In the genomic region with DNA sequence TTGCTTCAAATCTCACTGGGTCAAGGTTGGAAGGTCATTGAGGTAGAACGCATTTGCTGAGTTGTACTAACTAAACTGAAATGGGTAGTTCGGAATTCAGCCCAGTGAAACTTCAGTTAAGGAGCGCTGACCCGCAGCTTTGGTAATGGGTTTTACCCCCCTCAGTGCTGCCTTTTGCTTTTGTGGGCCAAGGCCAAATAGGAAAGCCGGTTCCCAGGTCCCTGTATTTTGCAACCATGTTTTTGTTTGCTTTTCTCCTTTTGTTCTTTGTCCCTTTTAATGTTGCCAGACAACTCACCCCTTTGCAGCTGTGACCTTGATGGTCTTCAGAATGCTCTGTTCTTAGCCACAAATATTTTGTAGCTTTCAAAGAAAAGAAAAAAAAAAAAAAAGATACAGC, we compare ENCODE assay signal across 20 mouse cellular contexts.
DNase-seq lines count a peak whose midpoint lies in the region; ATAC-seq lines count a peak whose summit lies in the region.
"Had no signal": no experiment of that assay in that cellular context is flagged by ENCODE, and none has a peak within 500 bp of the region (broad histone marks: within the 10 kb centered on the region; RNA-seq: fewer than 3 reads in every experiment).

No protein-coding gene starts in this region.

- no peak overlapping the region for H3K9ac ChIP-seq in liver, embryonic 12.5 days
- H3K9ac ChIP-seq: embryonic facial prominence, embryonic 12.5 days; forebrain, postnatal 0 days; intestine, embryonic 15.5 days; kidney, embryonic 15.5 days; neural tube, embryonic 15.5 days had no signal

- no peak overlapping the region for H3K4me3 ChIP-seq in liver, embryonic 12.5 days
- H3K4me3 ChIP-seq: embryonic facial prominence, embryonic 12.5 days; intestine, embryonic 15.5 days; kidney, embryonic 15.5 days; layer of hippocampus, adult 2 months; neural tube, embryonic 15.5 days had no signal

- intact Hi-C loops in heart, postnatal 25 days (cut with DNase I), result no loop called here

- no peaks in the 10 kb centered on the region for H3K36me3 ChIP-seq in liver, embryonic 12.5 days
- H3K36me3 ChIP-seq: embryonic facial prominence, embryonic 12.5 days; intestine, embryonic 15.5 days; kidney, embryonic 15.5 days; neural tube, embryonic 15.5 days had no signal

- 51% methylated on average over 5 of the region's 5 CpGs for WGBS in liver, embryonic 12.5 days (ENCODE audit: insufficient replicate concordance)

- no peaks in the 10 kb centered on the region for H3K27me3 ChIP-seq in liver, embryonic 12.5 days (replicated peaks)
- H3K27me3 ChIP-seq: intestine, embryonic 15.5 days; kidney, embryonic 15.5 days; neural tube, embryonic 15.5 days had no signal

- peak; percentile 76 for DNase-seq in heart, adult 11 months
- DNase-seq in heart, postnatal 25 days (ENCODE audit: low spot score), result no peak
- DNase-seq in liver, result peak; percentile 7
- DNase-seq in adrenal gland, postnatal 36 days, result peak; percentile 3 to 28
- DNase-seq in testis, postnatal 14 days (ENCODE audit: low spot score), result peak; percentile 77
- no peak for DNase-seq in T-cell, adult 2 months (ENCODE audit: low spot score)
- DNase-seq: cerebellum, adult 18-20 months; cerebellum, postnatal 14 days; forebrain, postnatal 0 days; gastrocnemius, postnatal 36 days; lung, adult 18-20 months; lung, postnatal 10 days had no signal

- no peaks in the 10 kb centered on the region for H3K9me3 ChIP-seq in liver, embryonic 12.5 days (replicated peaks)
- H3K9me3 ChIP-seq: embryonic facial prominence, embryonic 12.5 days; intestine, embryonic 15.5 days; kidney, embryonic 15.5 days; neural tube, embryonic 15.5 days had no signal

- no peak for ATAC-seq in liver, embryonic 12.5 days
- ATAC-seq: hindbrain, embryonic 16.5 days; intestine, embryonic 15.5 days had no signal

- no peak overlapping the region for H3K27ac ChIP-seq in liver, embryonic 12.5 days
- H3K27ac ChIP-seq: embryonic facial prominence, embryonic 12.5 days; intestine, embryonic 15.5 days; kidney, embryonic 15.5 days; layer of hippocampus, adult 2 months; neural tube, embryonic 15.5 days had no signal

- no peaks in the 10 kb centered on the region for H3K4me1 ChIP-seq in liver, embryonic 12.5 days
- H3K4me1 ChIP-seq: intestine, embryonic 15.5 days; neural tube, embryonic 15.5 days had no signal

- no peak overlapping the region for H3K4me2 ChIP-seq in liver, embryonic 12.5 days
- H3K4me2 ChIP-seq: embryonic facial prominence, embryonic 12.5 days; intestine, embryonic 15.5 days; kidney, embryonic 15.5 days; midbrain, embryonic 11.5 days; neural tube, embryonic 15.5 days had no signal

Comparison
In these comparisons a context has a peak if more than half of its experiments do, and no peak if none do; other contexts are left out.
1. DNase-seq: peak in heart, adult 11 months (single experiment), liver (single experiment), adrenal gland, postnatal 36 days (2 of 2) and testis, postnatal 14 days (single experiment); none in heart, postnatal 25 days (single experiment) and T-cell, adult 2 months (single experiment).